Mouse (Mus musculus) liver, embryonic 16.5 days (tissue): ENCODE results near the gene Duoxa1. TPM values are rescaled to one million over a fixed set of nuclear protein-coding genes. Genes with fewer than 3 reads are reported as not detected.
A peak's percentile ranks its signal among the peaks of the same experiment; 100 is the strongest.

ENCODE experiments used
- ATAC-seq: fragments of 200-750 bp; cut with Nextera tagmentation; 2 replicates; pipeline ENCODE4 v1.8.0; 2017; ENCODE audit warnings: low read depth, mild to moderate bottlenecking, moderate number of reproducible peaks, moderate library complexity
- H3K27ac ChIP-seq: fragments of 300-500 bp; sonication (generic); 2 replicates; pipeline ENCODE4 v1.5.1; 2014; ENCODE audit warnings: mild to moderate bottlenecking, low read length
- H3K27me3 ChIP-seq: fragments of 300-500 bp; sonication (generic); 2 replicates; pipeline ENCODE4 v1.6.1; 2014; ENCODE audit warnings: low read depth, low read length, mixed read lengths; ENCODE audit not compliant: control insufficient read depth, insufficient read depth
- H3K36me3 ChIP-seq: fragments of 300-500 bp; sonication (generic); 2 replicates; pipeline ENCODE4 v1.6.1; 2014; ENCODE audit warnings: mild to moderate bottlenecking; ENCODE audit not compliant: control insufficient read depth, insufficient read depth
- H3K4me1 ChIP-seq: fragments of 300-500 bp; sonication (generic); 2 replicates; pipeline ENCODE4 v1.6.1; 2014; ENCODE audit warnings: low read depth, low read length, mixed read lengths; ENCODE audit not compliant: control insufficient read depth
- H3K4me2 ChIP-seq: fragments of 300-500 bp; sonication (generic); 2 replicates; pipeline ENCODE4 v1.6.1; 2014; ENCODE audit warnings: low read depth, low read length, mixed read lengths
- H3K4me3 ChIP-seq: fragments of 300-500 bp; sonication (generic); 2 replicates; pipeline ENCODE4 v1.5.1; 2014; ENCODE audit warnings: low read depth, mild to moderate bottlenecking, low read length
- H3K9ac ChIP-seq: fragments of 300-500 bp; sonication (generic); 2 replicates; pipeline ENCODE4 v1.6.1; 2014; ENCODE audit warnings: low read depth, low read length
- H3K9me3 ChIP-seq: fragments of 300-500 bp; sonication (generic); replicated peaks from 2 replicates; pipeline ENCODE4 v1.6.1; 2016; ENCODE audit warnings: low read length; ENCODE audit not compliant: control insufficient read depth
- WGBS: fragments of 180-500 bp; shearing (Covaris S2); extraction: QIAGEN DNeasy Blood & Tissue Kit; methylation state at CpG from one replicate; pipeline ENCODE4 v1.1.7; 2014; ENCODE audit not compliant: insufficient replicate concordance; 5-methylcytosine and 5-hydroxymethylcytosine counted together
- polyA plus RNA-seq: library from polyadenylated mRNA; unstranded; fragments of >200 nt; fragmentation: Nextera tagmentation; extraction: Ambion mirVana; gene quantifications from 2 replicates; pipeline ENCODE4 v1.2.1, GENCODE M21; 2015

The Duoxa1 gene
- polyA plus RNA-seq, 1 experiment from 2014 or later, result not detected

DNA sequence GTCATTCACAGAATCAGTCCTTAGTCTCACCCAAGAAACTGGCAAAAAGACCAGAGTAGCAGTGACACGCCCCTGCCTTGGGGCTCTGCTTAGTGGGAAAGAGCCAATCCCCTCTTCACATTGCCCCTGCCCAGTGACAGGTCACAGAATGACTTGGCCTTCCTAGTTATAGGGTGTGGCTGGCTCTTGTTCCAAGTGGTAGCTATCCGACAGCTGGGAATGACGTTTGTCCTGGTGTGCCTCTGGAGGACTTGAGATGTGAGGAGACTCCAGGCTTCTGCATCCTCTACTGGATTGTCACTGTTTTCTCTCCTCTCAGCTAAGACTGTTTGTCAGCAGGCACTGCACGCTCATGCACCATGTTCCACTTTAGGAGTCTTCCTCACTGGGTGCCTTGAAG lies 3.9 kb upstream of the Duoxa1 start:
- Histone ChIP-seq H3K4me3 (no peak overlapping the region), H3K4me1 (no peaks in the 10 kb centered on the region), H3K36me3 (no peaks in the 10 kb centered on the region), H3K27ac (no peak overlapping the region), H3K9ac (no peak overlapping the region), H3K9me3 (no peaks in the 10 kb centered on the region), H3K4me2 (no peak overlapping the region), H3K27me3 (peaks cover 25% of the 10 kb centered on the region)
- 56% methylated on average over 4 of the region's 4 CpGs for WGBS
- ATAC-seq, result no peak

- H3K4me3 ChIP-seq, result no peak within 1 kb of the TSS
- no peaks in the 10 kb centered on the region for H3K36me3 ChIP-seq
- H3K4me1 ChIP-seq, result no peaks in the 10 kb centered on the region
- H3K27me3 ChIP-seq, result peaks cover 32% of the 10 kb centered on the region
- H3K9me3 ChIP-seq, result no peaks in the 10 kb centered on the region
- no peak within 1 kb of the TSS for H3K27ac ChIP-seq
- H3K9ac ChIP-seq, result no peak within 1 kb of the TSS
- H3K4me2 ChIP-seq, result no peak within 1 kb of the TSS
- 66% methylated on average over 7 of the region's 7 CpGs for WGBS
- ATAC-seq, result no peak
Measured at GRCm38 (mm10) chr2:122315372-122315771, 1.8 kb upstream of the Duoxa1 start, which contains the start of gene Duox1. Gene Duox1 (plus strand): TSS chr2:122315672.

- H3K9me3 ChIP-seq, result no peaks in the 10 kb centered on the region
- H3K4me2 ChIP-seq, result peak overlapping the region; percentile 27
- 3% methylated on average over 27 of the region's 27 CpGs for WGBS
- peaks cover 36% of the 10 kb centered on the region for H3K27me3 ChIP-seq
- no peaks in the 10 kb centered on the region for H3K4me1 ChIP-seq
- ATAC-seq, result no peak
- H3K4me3 ChIP-seq, result 0 out of 2 replicates have a peak overlapping the region, but pooled peaks have one; percentile 4
- no peak overlapping the region for H3K9ac ChIP-seq
- H3K36me3 ChIP-seq, result no peaks in the 10 kb centered on the region
- no peak overlapping the region for H3K27ac ChIP-seq
Measured at GRCm38 (mm10) chr2:122312722-122313417, 660 bp downstream of the Duoxa1 start.

- Histone ChIP-seq H3K4me3 (no peak overlapping the region), H3K4me2 (no peak overlapping the region), H3K27ac (no peak overlapping the region), H3K9me3 (no peaks in the 10 kb centered on the region), H3K9ac (no peak overlapping the region), H3K36me3 (no peaks in the 10 kb centered on the region), H3K27me3 (peaks cover 44% of the 10 kb centered on the region), H3K4me1 (no peaks in the 10 kb centered on the region)
- ATAC-seq, result no peak
- WGBS, result 43% methylated on average over 2 of the region's 2 CpGs
Measured at GRCm38 (mm10) chr2:122311561-122311960, 2.0 kb downstream of the Duoxa1 start.

GRCm38 (mm10) chr2:122309647-122310046 lies 3.9 kb downstream of the Duoxa1 start:
- ATAC-seq, result no peak
- H3K4me2 ChIP-seq, result no peak overlapping the region
- no peaks in the 10 kb centered on the region for H3K4me1 ChIP-seq
- WGBS, result 38% methylated on average over 3 of the region's 3 CpGs
- H3K9ac ChIP-seq, result no peak overlapping the region
- H3K27me3 ChIP-seq, result peaks cover 44% of the 10 kb centered on the region
- no peaks in the 10 kb centered on the region for H3K9me3 ChIP-seq
- H3K36me3 ChIP-seq, result no peaks in the 10 kb centered on the region
- no peak overlapping the region for H3K4me3 ChIP-seq
- H3K27ac ChIP-seq, result no peak overlapping the region

DNA sequence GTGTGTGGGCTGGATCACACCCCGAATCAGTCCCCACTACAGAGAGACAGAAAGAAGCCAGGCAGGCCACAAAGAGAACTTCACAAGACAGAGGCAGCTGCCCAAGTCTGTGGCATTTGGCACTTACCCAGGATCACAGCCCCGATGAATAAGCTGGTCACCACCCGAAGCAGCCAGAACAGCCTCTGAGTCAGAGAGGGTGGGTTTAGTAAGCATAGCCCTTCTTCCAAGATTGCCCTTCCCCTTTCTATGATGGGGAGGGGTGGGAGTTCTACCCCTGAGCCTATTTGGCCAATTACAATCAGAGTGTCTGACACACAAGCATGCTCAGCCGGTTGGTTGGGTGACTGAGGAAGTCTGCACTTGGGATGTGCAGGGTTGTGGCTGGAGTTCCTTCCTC lies 7.3 kb downstream of the Duoxa1 start:
- Histone ChIP-seq H3K4me2 (no peak overlapping the region), H3K4me3 (no peak overlapping the region), H3K4me1 (peaks cover 6% of the 10 kb centered on the region), H3K36me3 (no peaks in the 10 kb centered on the region), H3K27ac (no peak overlapping the region), H3K9ac (no peak overlapping the region), H3K9me3 (no peaks in the 10 kb centered on the region), H3K27me3 (peaks cover 36% of the 10 kb centered on the region)
- 24% methylated on average over 4 of the region's 4 CpGs for WGBS
- ATAC-seq, result no peak

GRCm38 (mm10) chr2:122305097-122305892 lies 8.2 kb downstream of the Duoxa1 start:
- no peak overlapping the region for H3K4me3 ChIP-seq
- H3K27me3 ChIP-seq, result peaks cover 45% of the 10 kb centered on the region
- no peak overlapping the region for H3K9ac ChIP-seq
- no peaks in the 10 kb centered on the region for H3K36me3 ChIP-seq
- H3K27ac ChIP-seq, result no peak overlapping the region
- no peak for ATAC-seq
- no peaks in the 10 kb centered on the region for H3K9me3 ChIP-seq
- WGBS, result 68% methylated on average over 16 of the region's 16 CpGs
- peaks cover 6% of the 10 kb centered on the region for H3K4me1 ChIP-seq
- H3K4me2 ChIP-seq, result no peak overlapping the region

DNA sequence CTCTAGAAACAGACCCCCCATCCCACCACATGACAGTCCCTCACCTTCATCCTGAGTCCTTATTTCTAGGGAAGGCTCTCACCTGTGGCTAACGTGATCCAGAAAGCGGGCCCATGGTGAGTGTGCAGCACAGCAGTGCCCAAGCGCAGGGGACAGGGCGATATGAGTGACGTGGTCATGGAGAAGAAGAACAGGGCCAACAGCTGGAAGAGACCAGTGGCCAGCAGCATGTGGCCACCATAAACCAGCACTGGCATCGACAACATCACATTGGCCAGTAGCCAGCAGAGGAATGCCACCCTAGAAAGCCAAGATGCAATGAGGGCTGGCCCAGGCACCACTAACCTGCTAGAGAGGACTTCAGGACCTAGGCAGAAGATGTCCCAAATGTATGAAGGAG lies 9.0 kb downstream of the Duoxa1 start:
- Histone ChIP-seq H3K27ac (no peak overlapping the region), H3K36me3 (no peaks in the 10 kb centered on the region), H3K27me3 (peaks cover 52% of the 10 kb centered on the region), H3K4me1 (peaks cover 6% of the 10 kb centered on the region), H3K9ac (no peak overlapping the region), H3K9me3 (no peaks in the 10 kb centered on the region), H3K4me3 (no peak overlapping the region), H3K4me2 (no peak overlapping the region)
- ATAC-seq, result no peak
- WGBS, result 71% methylated on average over 6 of the region's 6 CpGs
